Mouse (Mus musculus): ENCODE measurements around the gene Tbl1x. TPM values are rescaled to one million over a fixed set of nuclear protein-coding genes. Genes with fewer than 3 reads are reported as not detected.
A peak's percentile ranks its signal among the peaks of the same experiment; 100 is the strongest.

Tbl1x gene
- 10 to 100 TPM; 53.0 to 55.7 TPM for total RNA-seq (2021)

GRCm38 (mm10) chrX:77510371-77511300 is at the start of gene Tbl1x:
Tbl1x (plus strand) TSS chrX:77511013.
- intact Hi-C loops (cut with DNase I), result loop anchor here (2.0 to 5.0 kb wide), 2 partner anchors 128 to 718 kb away; no protein-coding TSS in a partner anchor
- DNase-seq (ENCODE audit: extremely low spot score in 1 of 2, low spot score in 2 of 2), result peak; percentile 56 to 89

GRCm38 (mm10) chrX:77469216-77469615 is 41.6 kb upstream of the Tbl1x start:
- no peak for DNase-seq (ENCODE audit: extremely low spot score in 1 of 2, low spot score in 2 of 2)
- intact Hi-C loops (cut with DNase I), result no loop called here

GRCm38 (mm10) chrX:77472858-77473257 is 38.0 kb upstream of the Tbl1x start:
- intact Hi-C loops (cut with DNase I), result no loop called here

GRCm38 (mm10) chrX:77473511-77473910 is 37.3 kb upstream of the Tbl1x start:
- intact Hi-C loops (cut with DNase I), result no loop called here
- no peak for DNase-seq (ENCODE audit: extremely low spot score in 1 of 2, low spot score in 2 of 2)

More at GRCm38 (mm10) chrX:77472858-77473257, 38.0 kb upstream of the Tbl1x start:
- DNase-seq (ENCODE audit: extremely low spot score in 1 of 2, low spot score in 2 of 2), result no peak

GRCm38 (mm10) chrX:77474551-77474950 is 36.3 kb upstream of the Tbl1x start:
- intact Hi-C loops (cut with DNase I), result no loop called here
- DNase-seq (ENCODE audit: extremely low spot score in 1 of 2, low spot score in 2 of 2), result no peak

GRCm38 (mm10) chrX:77477526-77477925 is 33.3 kb upstream of the Tbl1x start:
- DNase-seq (ENCODE audit: extremely low spot score in 1 of 2, low spot score in 2 of 2), result no peak

GRCm38 (mm10) chrX:77487922-77488799 is 22.7 kb upstream of the Tbl1x start:
- intact Hi-C loops (cut with DNase I), result no loop called here
- DNase-seq (ENCODE audit: extremely low spot score in 1 of 2, low spot score in 2 of 2), result peak in 1 of 2 experiments; percentile 13

More at GRCm38 (mm10) chrX:77477526-77477925, 33.3 kb upstream of the Tbl1x start:
- intact Hi-C loops (cut with DNase I), result no loop called here

- DNase-seq (ENCODE audit: extremely low spot score in 1 of 2, low spot score in 2 of 2), result no peak
- intact Hi-C loops (cut with DNase I), result no loop called here
These were observed 20.7 kb upstream of the Tbl1x start for GRCm38 (mm10) chrX:77490127-77490526.

- DNase-seq (ENCODE audit: extremely low spot score in 1 of 2, low spot score in 2 of 2), result peak; percentile 77 to 87
- intact Hi-C loops (cut with DNase I), result loop anchor here (5.0 to 10.0 kb wide), 2 partner anchors 72 to 184 kb away; no protein-coding TSS in a partner anchor
These were observed 1.7 kb upstream of the Tbl1x start for GRCm38 (mm10) chrX:77509149-77509548.

GRCm38 (mm10) chrX:77509776-77510175 is 1.0 kb upstream of the Tbl1x start:
- DNase-seq (ENCODE audit: extremely low spot score in 1 of 2, low spot score in 2 of 2), result peak in 1 of 2 experiments; percentile 25
- intact Hi-C loops (cut with DNase I), result loop anchor here (2.0 to 10.0 kb wide), 4 partner anchors 72 to 717 kb away; no protein-coding TSS in a partner anchor

- DNase-seq (ENCODE audit: extremely low spot score in 1 of 2, low spot score in 2 of 2), result peak; percentile 8 to 65
- intact Hi-C loops (cut with DNase I), result loop anchor here (2.0 to 5.0 kb wide), 2 partner anchors 127 to 719 kb away; no protein-coding TSS in a partner anchor
These were observed 634 bp downstream of the Tbl1x start for GRCm38 (mm10) chrX:77511301-77511993.

GRCm38 (mm10) chrX:77511994-77512485 is 1.2 kb downstream of the Tbl1x start:
- no peak for DNase-seq (ENCODE audit: extremely low spot score in 1 of 2, low spot score in 2 of 2)
- intact Hi-C loops (cut with DNase I), result loop anchor here (2.0 to 5.0 kb wide), 2 partner anchors 127 to 720 kb away; no protein-coding TSS in a partner anchor

GRCm38 (mm10) chrX:77517274-77518085 is 6.7 kb downstream of the Tbl1x start:
- no peak for DNase-seq (ENCODE audit: extremely low spot score in 1 of 2, low spot score in 2 of 2)
- intact Hi-C loops (cut with DNase I), result no loop called here

GRCm38 (mm10) chrX:77518929-77519328 is 8.1 kb downstream of the Tbl1x start:
- DNase-seq (ENCODE audit: extremely low spot score in 1 of 2, low spot score in 2 of 2), result no peak
- intact Hi-C loops (cut with DNase I), result no loop called here

- intact Hi-C loops (cut with DNase I), result no loop called here
- peak in 1 of 2 experiments; percentile 31 for DNase-seq (ENCODE audit: extremely low spot score in 1 of 2, low spot score in 2 of 2)
These were observed 12.1 kb downstream of the Tbl1x start for GRCm38 (mm10) chrX:77522842-77523375.

GRCm38 (mm10) chrX:77525179-77525578 is 14.4 kb downstream of the Tbl1x start:
- DNase-seq (ENCODE audit: extremely low spot score in 1 of 2, low spot score in 2 of 2), result no peak
- intact Hi-C loops (cut with DNase I), result no loop called here

GRCm38 (mm10) chrX:77528401-77528800 is 17.6 kb downstream of the Tbl1x start:
- intact Hi-C loops (cut with DNase I), result no loop called here
- no peak for DNase-seq (ENCODE audit: extremely low spot score in 1 of 2, low spot score in 2 of 2)
